ENCODE assay signal across 10 mouse cellular contexts in the genomic region with DNA sequence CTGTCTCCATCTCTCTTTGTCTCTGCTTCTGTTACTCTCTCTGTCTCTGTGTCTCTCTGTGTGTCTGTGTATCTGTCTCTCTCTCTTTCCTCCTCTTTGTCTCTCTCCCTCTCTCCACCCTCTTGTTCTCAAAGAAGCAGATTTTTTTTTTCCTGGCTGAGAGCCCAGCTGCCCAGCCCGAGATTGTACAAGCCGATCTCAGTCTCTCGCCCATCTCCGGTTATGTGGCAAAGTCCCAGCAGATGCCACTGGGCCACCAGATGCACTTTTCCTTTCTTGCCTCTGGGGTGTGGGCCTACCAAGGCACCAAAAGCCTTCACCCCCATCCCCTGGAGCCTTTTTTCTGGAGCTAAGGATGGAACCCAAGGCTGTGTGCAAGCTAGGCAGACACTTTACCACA. TPM values are rescaled to one million over a fixed set of nuclear protein-coding genes. Genes with fewer than 3 reads are reported as not detected.
DNase-seq lines count a peak whose midpoint lies in the region; ATAC-seq lines count a peak whose summit lies in the region.
"Had no signal": no experiment of that assay in that cellular context is flagged by ENCODE, and none has a peak within 500 bp of the region (broad histone marks: within the 10 kb centered on the region; RNA-seq: fewer than 3 reads in every experiment).

No protein-coding gene starts in this region.

- peak overlapping the region; percentile 78; the same call in 1 of the 2 replicates for H3K27ac ChIP-seq in forebrain, embryonic 14.5 days (ENCODE audit: low read depth, low read length)
- H3K27ac ChIP-seq in limb, embryonic 10.5 days: no peak overlapping the region
- H3K27ac ChIP-seq: heart, embryonic 15.5 days had no signal

- no peak for ATAC-seq in forebrain, embryonic 14.5 days
- 0 out of 2 replicates have a peak, but pooled peaks have one; percentile 31 for ATAC-seq in megakaryocyte progenitor cell, adult 5-6 weeks (replicated peaks; ENCODE audit: poor library complexity)

- peak; percentile 29 to 50 for DNase-seq in left cerebral cortex, postnatal 14 days (ENCODE audit: low spot score in 2 of 2)
- no peak for DNase-seq in left cerebral cortex, postnatal 36 days (ENCODE audit: low spot score in 2 of 2)
- peak; percentile 42 for DNase-seq in adipocyte (ENCODE audit: low spot score)
- DNase-seq in forebrain, embryonic 14.5 days (ENCODE audit: low spot score): peak; percentile 75
- DNase-seq in gastrocnemius, postnatal 14 days: no peak
- no peak for DNase-seq in limb, embryonic 10.5 days (ENCODE audit: low spot score)
- DNase-seq: thymus, postnatal 25 days had no signal

- no peaks in the 10 kb centered on the region for H3K9me3 ChIP-seq in forebrain, embryonic 14.5 days (replicated peaks; ENCODE audit: control insufficient read depth, low read length)
- H3K9me3 ChIP-seq in limb, embryonic 10.5 days (replicated peaks): 0 out of 2 replicates have a peak, but pooled peaks cover 3% of the 10 kb centered on the region
- H3K9me3 ChIP-seq: heart, embryonic 15.5 days had no signal

- H3K27me3 ChIP-seq in forebrain, embryonic 14.5 days (replicated peaks; ENCODE audit: control insufficient read depth, insufficient read depth, low read length): no peaks in the 10 kb centered on the region
- 0 out of 2 replicates have a peak, but pooled peaks cover 4% of the 10 kb centered on the region for H3K27me3 ChIP-seq in limb, embryonic 10.5 days (ENCODE audit: low read depth, poor library complexity, severe bottlenecking)
- H3K27me3 ChIP-seq: heart, embryonic 15.5 days had no signal

- H3K4me2 ChIP-seq in forebrain, embryonic 14.5 days (ENCODE audit: low read length): no peak overlapping the region
- H3K4me2 ChIP-seq: heart, embryonic 15.5 days had no signal

- WGBS in forebrain, embryonic 14.5 days: 4% methylated on average over 4 of the region's 4 CpGs
- 92% methylated on average over 4 of the region's 4 CpGs for WGBS in limb, embryonic 10.5 days

- H3K4me1 ChIP-seq in forebrain, embryonic 14.5 days (ENCODE audit: control insufficient read depth, insufficient read depth, low read length): peaks cover 23% of the 10 kb centered on the region
- H3K4me1 ChIP-seq in limb, embryonic 10.5 days: peaks cover 10% of the 10 kb centered on the region; the same call in 1 of the 2 replicates

- H3K4me3 ChIP-seq in forebrain, embryonic 14.5 days (ENCODE audit: low read depth, low read length): no peak overlapping the region
- H3K4me3 ChIP-seq in limb, embryonic 10.5 days: no peak overlapping the region
- H3K4me3 ChIP-seq: heart, embryonic 15.5 days had no signal

- no peak overlapping the region for H3K9ac ChIP-seq in forebrain, embryonic 14.5 days (ENCODE audit: low read length)
- H3K9ac ChIP-seq: heart, embryonic 15.5 days had no signal

- intact Hi-C loops in left cerebral cortex, postnatal 14 days (cut with DNase I): no loop called here
- intact Hi-C loops in left cerebral cortex, postnatal 36 days (cut with DNase I): loop anchor here (5.0 kb wide), 1 partner anchor 52 kb away; no protein-coding TSS in a partner anchor
- intact Hi-C loops in gastrocnemius, postnatal 14 days (cut with DNase I; ENCODE audit: low total_unique reads): no loop called here

- no peaks in the 10 kb centered on the region for H3K36me3 ChIP-seq in forebrain, embryonic 14.5 days (ENCODE audit: control insufficient read depth, insufficient read depth, low read length)
- no peaks in the 10 kb centered on the region for H3K36me3 ChIP-seq in limb, embryonic 10.5 days
- H3K36me3 ChIP-seq: heart, embryonic 15.5 days had no signal

RNA-seq across cellular contexts. Expression of gene Kcnk5, which starts 42.6 kb away (rescaled TPM):
- under 1 TPM; 0.59 to 0.70 TPM for total RNA-seq in left cerebral cortex, postnatal 14 days (2021)
- total RNA-seq in left cerebral cortex, postnatal 36 days (2021): under 1 TPM; 0.41 to 0.47 TPM
- 2.5 and 3.1 TPM in 2 replicates for polyA plus RNA-seq in forebrain, embryonic 14.5 days (2014; fragmentation: Nextera tagmentation; extraction: Ambion mirVana)
- 0.37 and 1.7 TPM in 2 replicates for total RNA-seq in megakaryocyte progenitor cell, adult 5-6 weeks (2015)
- 1.2 and 7.0 TPM in 2 replicates for total RNA-seq in megakaryocyte progenitor cell, adult 5-6 weeks (2017)
- 1 to 10 TPM in 1 of 2 experiments, under 1 TPM in 1; 0.53 to 1.1 TPM for total RNA-seq in gastrocnemius, postnatal 14 days (2021)
- 7.3 and 8.9 TPM in 2 replicates for polyA plus RNA-seq in limb, embryonic 10.5 days (2016; fragmentation: Nextera tagmentation; extraction: Ambion mirVana)

RNA-seq across cellular contexts. Expression of gene Kcnk16, which starts 44.8 kb away (rescaled TPM):
- not detected for total RNA-seq in left cerebral cortex, postnatal 14 days (2021)
- total RNA-seq in left cerebral cortex, postnatal 36 days (2021): not detected
- not detected in 2 replicates for polyA plus RNA-seq in forebrain, embryonic 14.5 days (2014; fragmentation: Nextera tagmentation; extraction: Ambion mirVana)
- not detected in 2 replicates for total RNA-seq in megakaryocyte progenitor cell, adult 5-6 weeks (2015)
- total RNA-seq in megakaryocyte progenitor cell, adult 5-6 weeks (2017): not detected in 2 replicates
- total RNA-seq in gastrocnemius, postnatal 14 days (2021): not detected
- not detected in 2 replicates for polyA plus RNA-seq in limb, embryonic 10.5 days (2016; fragmentation: Nextera tagmentation; extraction: Ambion mirVana)
- polyA plus RNA-seq: limb, embryonic 11.5 days had no signal

Comparison
In these comparisons a context has a peak if more than half of its experiments do, and no peak if none do; other contexts are left out.
1. DNase-seq: peak in left cerebral cortex, postnatal 14 days (2 of 2), adipocyte (single experiment) and forebrain, embryonic 14.5 days (single experiment); none in left cerebral cortex, postnatal 36 days (0 of 2), gastrocnemius, postnatal 14 days (single experiment) and limb, embryonic 10.5 days (single experiment).